Mouse (Mus musculus) neural tube, embryonic 11.5 days (tissue): ENCODE data around the gene Ltbr. TPM values are rescaled to one million over a fixed set of nuclear protein-coding genes. Genes with fewer than 3 reads are reported as not detected.

Source experiments
- ATAC-seq: fragments of 200-750 bp; cut with Nextera tagmentation; 2 replicates; pipeline ENCODE4 v1.8.0; 2017; ENCODE audit warnings: moderate number of reproducible peaks, mild to moderate bottlenecking, moderate TSS enrichment, moderate library complexity; ENCODE audit not compliant: insufficient read depth, low FRiP score, low TSS enrichment
- DNase-seq: peaks from one replicate; pipeline ENCODE4 v3.0.0-alpha.2; 2015; ENCODE audit warnings: low spot score
- H3K27ac ChIP-seq: fragments of 300-500 bp; sonication (generic); 2 replicates; pipeline ENCODE4 v1.5.1; 2014; ENCODE audit warnings: low read depth, mild to moderate bottlenecking, low read length
- H3K27me3 ChIP-seq: fragments of 300-500 bp; sonication (generic); 2 replicates; pipeline ENCODE4 v1.6.1; 2014; ENCODE audit warnings: mild to moderate bottlenecking, low read length, mixed read lengths; ENCODE audit not compliant: control insufficient read depth, insufficient read depth
- H3K36me3 ChIP-seq: fragments of 300-500 bp; sonication (generic); 2 replicates; pipeline ENCODE4 v1.6.1; 2014; ENCODE audit warnings: mild to moderate bottlenecking, low read length, moderate library complexity, mixed read lengths; ENCODE audit not compliant: control insufficient read depth, insufficient read depth
- H3K4me1 ChIP-seq: fragments of 300-500 bp; sonication (generic); 2 replicates; pipeline ENCODE4 v1.6.1; 2014; ENCODE audit warnings: low read length, mixed read lengths; ENCODE audit not compliant: control insufficient read depth, insufficient read depth
- H3K4me2 ChIP-seq: fragments of 300-500 bp; sonication (generic); 2 replicates; pipeline ENCODE4 v1.6.1; 2014; ENCODE audit warnings: low read depth, mild to moderate bottlenecking, moderate library complexity
- H3K4me3 ChIP-seq: fragments of 300-500 bp; sonication (generic); 2 replicates; pipeline ENCODE4 v1.5.1; 2014; ENCODE audit warnings: low read depth, low read length
- H3K9ac ChIP-seq: fragments of 300-500 bp; sonication (generic); 2 replicates; pipeline ENCODE4 v1.6.1; 2014; ENCODE audit warnings: mild to moderate bottlenecking, low read length
- H3K9me3 ChIP-seq: fragments of 300-500 bp; sonication (generic); 2 replicates; pipeline ENCODE4 v1.6.1; 2016; ENCODE audit warnings: low read length; ENCODE audit not compliant: control insufficient read depth
- WGBS: fragments of 180-500 bp; shearing (Covaris S2); extraction: QIAGEN DNeasy Blood & Tissue Kit; methylation state at CpG from one replicate; pipeline ENCODE4 v1.1.7; 2014; 5-methylcytosine and 5-hydroxymethylcytosine counted together
- polyA plus RNA-seq: library from polyadenylated mRNA; unstranded; fragments of >200 nt; fragmentation: Nextera tagmentation; extraction: Ambion mirVana; gene quantifications from 2 replicates; pipeline ENCODE4 v1.2.1, GENCODE M21; 2014

Ltbr gene
- polyA plus RNA-seq, 1 experiment from 2014 or later, result 19.2 TPM

GRCm38 (mm10) chr6:125349575-125350230 lies 36.0 kb upstream of the Ltbr start:
- peak; percentile 74 for DNase-seq
- WGBS, result under 1% methylated on average over 27 of the region's 27 CpGs
- peak overlapping the region; percentile 88 for H3K4me2 ChIP-seq
- H3K27me3 ChIP-seq, result peaks cover 2% of the 10 kb centered on the region; the same call in 1 of the 2 replicates
- no peaks in the 10 kb centered on the region for H3K9me3 ChIP-seq
- no peaks in the 10 kb centered on the region for H3K36me3 ChIP-seq
- peak overlapping the region; percentile 20; the same call in 1 of the 2 replicates for H3K27ac ChIP-seq
- ATAC-seq, result peak; percentile 72
- H3K4me1 ChIP-seq, result peaks cover 11% of the 10 kb centered on the region; the same call in 1 of the 2 replicates
- H3K9ac ChIP-seq, result peak overlapping the region; percentile 75
- peak overlapping the region; percentile 51 for H3K4me3 ChIP-seq

GRCm38 (mm10) chr6:125348721-125349574 lies 35.3 kb upstream of the Ltbr start, which contains the start of gene Tnfrsf1a:
Tnfrsf1a (plus strand) TSS chr6:125349362.
- peaks cover 7% of the 10 kb centered on the region; the same call in 1 of the 2 replicates for H3K4me1 ChIP-seq
- H3K4me2 ChIP-seq, result peak within 1 kb of the TSS; percentile 88
- peak within 1 kb of the TSS; percentile 20; the same call in 1 of the 2 replicates for H3K27ac ChIP-seq
- WGBS, result 4% methylated on average over 22 of the region's 22 CpGs
- ATAC-seq (0 out of 2 replicates have a peak, but pooled peaks have one; percentile 17), DNase-seq (no peak)
- peak within 1 kb of the TSS; percentile 51 for H3K4me3 ChIP-seq
- no peaks in the 10 kb centered on the region for H3K9me3 ChIP-seq
- H3K27me3 ChIP-seq, result peaks cover 2% of the 10 kb centered on the region; the same call in 1 of the 2 replicates
- peak within 1 kb of the TSS; percentile 75 for H3K9ac ChIP-seq
- H3K36me3 ChIP-seq, result no peaks in the 10 kb centered on the region

DNA sequence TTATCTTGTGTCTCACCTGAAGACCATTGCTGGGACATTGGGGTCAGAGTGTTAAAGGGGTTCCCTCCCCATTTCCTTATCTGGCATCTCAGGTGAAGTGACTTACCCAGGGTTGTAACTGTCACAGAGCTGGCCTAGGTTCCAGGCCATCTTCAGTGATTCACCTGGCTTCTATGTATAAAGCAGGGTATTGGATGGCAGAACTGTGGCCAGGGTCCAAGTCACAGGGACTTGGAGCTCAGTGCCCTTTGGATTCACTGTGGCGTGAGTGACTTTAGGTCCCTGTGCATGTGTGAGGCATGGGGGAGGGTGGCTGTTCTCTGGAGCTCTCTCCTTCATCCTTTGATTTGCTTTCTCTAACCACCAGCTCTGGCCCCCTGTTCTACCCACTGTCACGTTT lies 32.3 kb upstream of the Ltbr start:
- ATAC-seq (no peak), DNase-seq (no peak)
- Histone ChIP-seq H3K4me2 (no peak overlapping the region), H3K4me1 (peaks cover 7% of the 10 kb centered on the region; the same call in 1 of the 2 replicates), H3K9me3 (no peaks in the 10 kb centered on the region), H3K27me3 (peaks cover 2% of the 10 kb centered on the region; the same call in 1 of the 2 replicates), H3K27ac (no peak overlapping the region), H3K4me3 (no peak overlapping the region), H3K9ac (no peak overlapping the region), H3K36me3 (no peaks in the 10 kb centered on the region)
- WGBS, result 57% methylated on average over 2 of the region's 2 CpGs

DNA sequence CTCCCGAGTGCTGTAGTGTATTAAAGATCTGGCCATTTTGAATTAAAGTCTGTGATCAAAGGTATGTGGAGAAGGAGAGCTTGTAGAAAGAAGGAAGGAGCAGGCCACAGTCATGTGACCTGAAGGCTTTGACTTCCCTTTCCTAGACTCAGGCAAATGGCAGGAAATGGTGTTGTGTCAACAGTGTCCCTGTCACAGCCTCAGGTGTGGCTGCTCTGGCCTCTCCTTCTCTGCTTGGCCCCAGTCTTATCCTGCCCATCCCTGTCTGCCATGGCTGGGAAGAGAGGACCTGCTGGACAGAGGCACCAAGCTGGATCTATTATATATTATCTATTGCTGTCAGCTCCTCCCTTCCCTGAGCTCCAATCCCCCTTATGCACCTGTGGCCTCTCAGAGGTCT lies 31.9 kb upstream of the Ltbr start:
- Histone ChIP-seq H3K27ac (no peak overlapping the region), H3K27me3 (peaks cover 2% of the 10 kb centered on the region; the same call in 1 of the 2 replicates), H3K9ac (no peak overlapping the region), H3K9me3 (no peaks in the 10 kb centered on the region), H3K4me1 (peaks cover 7% of the 10 kb centered on the region; the same call in 1 of the 2 replicates), H3K4me3 (no peak overlapping the region), H3K4me2 (no peak overlapping the region), H3K36me3 (no peaks in the 10 kb centered on the region)
- no peak for DNase-seq
- ATAC-seq, result no peak
- WGBS, result 70% methylated on average over 1 of the region's 1 CpGs

GRCm38 (mm10) chr6:125344866-125345265 lies 31.2 kb upstream of the Ltbr start:
- Histone ChIP-seq H3K4me1 (peaks cover 3% of the 10 kb centered on the region; the same call in 1 of the 2 replicates), H3K36me3 (no peaks in the 10 kb centered on the region), H3K4me3 (no peak overlapping the region), H3K9ac (no peak overlapping the region), H3K27me3 (peaks cover 2% of the 10 kb centered on the region; the same call in 1 of the 2 replicates), H3K27ac (no peak overlapping the region), H3K4me2 (no peak overlapping the region), H3K9me3 (no peaks in the 10 kb centered on the region)
- WGBS, result 76% methylated on average over 4 of the region's 4 CpGs
- ATAC-seq (no peak), DNase-seq (no peak)

DNA sequence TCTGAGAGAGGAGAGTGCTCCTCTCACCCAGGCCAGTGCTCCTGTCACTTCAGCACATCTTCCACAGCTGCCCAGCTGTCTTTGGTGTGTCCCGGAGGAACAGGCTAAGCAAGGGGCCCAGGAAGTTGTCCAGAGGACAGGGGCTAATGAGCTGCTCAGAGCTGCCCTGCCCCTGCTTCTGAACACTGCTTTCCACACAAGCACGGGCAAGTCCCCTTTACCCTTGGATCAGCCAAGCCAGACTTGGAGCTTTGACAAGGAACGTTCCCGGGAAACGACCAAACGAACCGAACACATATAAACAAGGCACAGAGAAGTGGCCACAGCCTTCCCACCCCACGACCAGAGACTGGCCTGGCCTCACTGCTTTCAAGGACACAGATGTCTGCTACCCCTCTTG lies 30.4 kb upstream of the Ltbr start:
- ATAC-seq (no peak), DNase-seq (no peak)
- H3K4me1 ChIP-seq, result peaks cover 2% of the 10 kb centered on the region; the same call in 1 of the 2 replicates
- H3K9me3 ChIP-seq, result no peaks in the 10 kb centered on the region
- H3K27ac ChIP-seq, result no peak overlapping the region
- H3K4me2 ChIP-seq, result no peak overlapping the region
- H3K4me3 ChIP-seq, result no peak overlapping the region
- H3K36me3 ChIP-seq, result no peaks in the 10 kb centered on the region
- no peak overlapping the region for H3K9ac ChIP-seq
- WGBS, result 35% methylated on average over 8 of the region's 8 CpGs
- peaks cover 2% of the 10 kb centered on the region; the same call in 1 of the 2 replicates for H3K27me3 ChIP-seq

DNA sequence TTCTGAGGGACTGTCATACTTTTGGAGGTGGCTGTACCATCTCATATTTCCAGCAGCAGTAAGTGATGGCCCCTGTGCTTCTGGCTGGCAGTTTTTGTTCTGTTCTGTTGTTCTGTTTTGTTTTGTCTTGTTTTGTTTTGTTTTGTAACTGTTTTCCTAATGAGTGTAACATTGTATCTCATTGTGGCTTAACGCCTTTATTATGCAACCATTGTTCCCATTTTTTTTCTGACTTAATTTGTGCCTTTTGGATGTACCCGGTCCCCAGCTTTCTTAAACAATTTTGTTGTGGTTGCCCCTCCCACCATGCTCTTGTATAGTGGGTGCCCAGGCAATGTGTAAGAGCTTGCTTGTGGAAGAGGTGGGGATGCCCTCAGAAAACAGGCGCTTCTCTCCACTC lies 28.5 kb upstream of the Ltbr start:
- no peaks in the 10 kb centered on the region for H3K36me3 ChIP-seq
- no peak for DNase-seq
- no peaks in the 10 kb centered on the region for H3K9me3 ChIP-seq
- no peaks in the 10 kb centered on the region for H3K4me1 ChIP-seq
- no peak overlapping the region for H3K4me3 ChIP-seq
- WGBS, result 53% methylated on average over 3 of the region's 3 CpGs
- H3K27ac ChIP-seq, result no peak overlapping the region
- ATAC-seq, result no peak
- H3K4me2 ChIP-seq, result no peak overlapping the region
- H3K9ac ChIP-seq, result no peak overlapping the region
- H3K27me3 ChIP-seq, result no peaks in the 10 kb centered on the region

DNA sequence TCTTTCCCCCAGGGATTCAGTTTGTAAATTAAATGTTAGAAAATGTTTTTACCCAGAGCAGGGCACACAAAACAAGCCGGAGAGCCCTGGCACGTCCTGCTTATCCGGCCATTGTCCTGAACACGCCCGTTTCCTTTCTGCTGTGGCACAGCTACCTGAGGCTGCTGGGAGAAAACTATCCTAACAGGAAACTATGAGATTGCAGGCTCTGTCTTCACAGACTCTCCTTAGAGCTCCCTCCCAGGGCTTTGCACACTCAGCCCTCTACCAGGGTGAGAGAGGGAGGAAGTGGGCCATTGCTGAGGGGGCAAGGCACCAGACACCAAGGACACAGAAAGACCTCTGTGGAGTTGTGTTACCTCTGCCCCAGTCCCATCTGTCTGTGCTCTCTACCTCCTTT lies 26.6 kb upstream of the Ltbr start:
- ATAC-seq (no peak), DNase-seq (no peak)
- WGBS, result 70% methylated on average over 5 of the region's 5 CpGs
- no peaks in the 10 kb centered on the region for H3K27me3 ChIP-seq
- H3K27ac ChIP-seq, result no peak overlapping the region
- no peaks in the 10 kb centered on the region for H3K36me3 ChIP-seq
- no peak overlapping the region for H3K4me2 ChIP-seq
- H3K9ac ChIP-seq, result no peak overlapping the region
- H3K9me3 ChIP-seq, result no peaks in the 10 kb centered on the region
- H3K4me1 ChIP-seq, result no peaks in the 10 kb centered on the region
- H3K4me3 ChIP-seq, result no peak overlapping the region
